Mouse (Mus musculus): ENCODE results near the gene Cd6.

DNA sequence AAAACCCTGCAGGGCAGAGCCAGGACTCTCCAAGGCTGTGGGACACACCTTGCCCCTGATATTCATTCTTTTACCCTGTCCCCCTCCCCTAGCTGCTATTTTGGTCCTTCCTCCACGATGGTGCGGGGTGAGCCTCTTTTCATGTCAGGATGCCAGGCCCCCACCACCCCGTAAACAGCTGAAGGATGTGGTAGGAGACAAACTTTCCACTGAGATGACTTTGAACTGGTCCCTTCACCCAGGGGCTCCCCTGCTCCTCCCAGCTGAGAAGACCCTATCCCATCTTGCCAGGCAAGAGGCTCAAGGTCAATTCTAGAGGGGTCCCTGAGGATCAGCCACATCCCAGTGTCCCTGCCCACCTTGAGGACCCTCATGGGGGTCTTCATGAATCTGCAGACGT is 42.5 kb downstream of the Cd6 start:
- TF ChIP-seq POLR2A (IDR thresholded peaks at IDR 0.05; ENCODE audit: low read depth, low read length) (no peak), CTCF (IDR thresholded peaks at IDR 0.05; ENCODE audit: extremely low read depth, insufficient read depth, insufficient read length, insufficient replicate concordance) (no peak)
